Mouse (Mus musculus) frontal cortex, postnatal 36 days (tissue): Measurements from ENCODE around the gene Osbpl2.

Experiments used
- DNase-seq, 2 experiments: peaks; one replicate each; pipeline ENCODE4 v3.0.0; 2022; ENCODE audit warnings: low spot score in 2 of 2

The Osbpl2 gene

GRCm38 (mm10) chr2:180118661-180119438 is at the start of gene Osbpl2:
Osbpl2 (plus strand) TSS chr2:180119306.
- DNase-seq = peak; percentile 100

- no peak for DNase-seq
Measured at GRCm38 (mm10) chr2:180069770-180070480, 49.2 kb upstream of the Osbpl2 start.

- DNase-seq = peak; percentile 96 to 97
Measured at GRCm38 (mm10) chr2:180070481-180071453, 48.3 kb upstream of the Osbpl2 start, which contains the start of gene Mtg2. Mtg2 (plus strand) TSS chr2:180070588.

- no peak for DNase-seq
Measured at GRCm38 (mm10) chr2:180071671-180072070, 47.4 kb upstream of the Osbpl2 start.

- no peak for DNase-seq
Measured at GRCm38 (mm10) chr2:180072886-180073285, 46.2 kb upstream of the Osbpl2 start.

GRCm38 (mm10) chr2:180077622-180078021 is 41.5 kb upstream of the Osbpl2 start:
- DNase-seq = no peak

- no peak for DNase-seq
Measured at GRCm38 (mm10) chr2:180080680-180081079, 38.4 kb upstream of the Osbpl2 start.

GRCm38 (mm10) chr2:180083063-180083462 is 36.0 kb upstream of the Osbpl2 start:
- DNase-seq = no peak

GRCm38 (mm10) chr2:180084565-180084964 is 34.5 kb upstream of the Osbpl2 start:
- DNase-seq = no peak

- DNase-seq = no peak
Measured at GRCm38 (mm10) chr2:180085926-180086636, 33.0 kb upstream of the Osbpl2 start.

- no peak for DNase-seq
Measured at GRCm38 (mm10) chr2:180086637-180087027, 32.5 kb upstream of the Osbpl2 start.

GRCm38 (mm10) chr2:180087472-180087871 is 31.6 kb upstream of the Osbpl2 start:
- no peak for DNase-seq

GRCm38 (mm10) chr2:180090285-180090684 is 28.8 kb upstream of the Osbpl2 start:
- no peak for DNase-seq

GRCm38 (mm10) chr2:180095711-180096110 is 23.4 kb upstream of the Osbpl2 start:
- no peak for DNase-seq

- no peak for DNase-seq
Measured at GRCm38 (mm10) chr2:180097585-180097984, 21.5 kb upstream of the Osbpl2 start.

GRCm38 (mm10) chr2:180098167-180098566 is 20.9 kb upstream of the Osbpl2 start:
- DNase-seq = no peak

GRCm38 (mm10) chr2:180099529-180099928 is 19.6 kb upstream of the Osbpl2 start:
- DNase-seq = no peak

GRCm38 (mm10) chr2:180103151-180103977 is 15.7 kb upstream of the Osbpl2 start:
- no peak for DNase-seq

- DNase-seq = peak in 1 of 2 experiments; percentile 59
Measured at GRCm38 (mm10) chr2:180103978-180104658, 15.0 kb upstream of the Osbpl2 start, which contains the start of gene Hrh3. Hrh3 (minus strand) TSS chr2:180104488.
